Mouse (Mus musculus): ENCODE data around the gene Ganab.

GRCm38 (mm10) chr19:8864265-8864664 lies 33.6 kb upstream of the Ganab start:
- TF ChIP-seq CTCF (IDR thresholded peaks at IDR 0.05): no peak
- TF ChIP-seq EP300 (IDR thresholded peaks at IDR 0.05): no peak

Data from lung, postnatal 0 days (tissue).